Mouse (Mus musculus): ENCODE data around the gene Mau2.

Gene Mau2

DNA sequence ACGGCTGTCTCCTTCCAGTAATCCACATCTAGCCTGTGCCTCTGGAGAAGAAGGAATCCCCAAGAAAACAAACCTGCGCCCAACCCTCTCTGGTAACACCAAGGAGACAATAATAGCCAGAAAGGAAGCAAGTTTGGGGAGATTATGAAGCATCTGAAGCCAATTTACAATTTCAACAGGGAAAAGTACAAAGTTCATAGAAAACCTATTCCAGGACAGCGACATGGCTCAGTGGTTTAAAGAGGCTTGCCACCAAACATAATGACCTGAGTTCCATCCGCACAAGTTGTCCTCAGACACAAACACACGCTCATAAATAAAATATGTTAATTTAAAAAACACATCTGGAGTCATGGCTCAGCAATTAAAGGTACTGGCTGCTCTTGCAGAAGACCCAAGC lies 67.7 kb downstream of the Mau2 start:
- in situ Hi-C loops (cut with MboI, MseI): no loop called here

DNA sequence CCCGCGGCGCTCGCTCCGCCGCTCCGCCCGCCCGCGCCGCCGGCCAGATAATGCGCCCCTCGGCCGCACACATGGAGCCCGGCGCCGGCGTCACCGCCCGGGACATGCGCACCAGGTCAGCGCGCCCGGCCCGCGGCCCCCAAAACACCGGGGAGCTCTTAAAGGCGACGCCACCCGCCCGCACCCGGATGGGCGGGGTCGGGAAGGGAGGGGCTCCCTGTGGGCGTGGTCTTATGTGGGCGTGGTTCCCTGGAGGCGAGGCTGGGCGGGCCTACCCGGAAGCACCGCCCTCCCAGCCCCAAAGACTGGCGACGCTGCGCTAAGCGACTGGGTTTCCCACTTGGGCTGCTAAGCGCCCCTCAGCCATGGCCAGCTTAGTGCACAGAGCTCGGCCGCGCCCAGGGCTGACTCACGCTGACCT lies 68.3 kb downstream of the Mau2 start:
- in situ Hi-C loops (cut with MboI, MseI): no loop called here

DNA sequence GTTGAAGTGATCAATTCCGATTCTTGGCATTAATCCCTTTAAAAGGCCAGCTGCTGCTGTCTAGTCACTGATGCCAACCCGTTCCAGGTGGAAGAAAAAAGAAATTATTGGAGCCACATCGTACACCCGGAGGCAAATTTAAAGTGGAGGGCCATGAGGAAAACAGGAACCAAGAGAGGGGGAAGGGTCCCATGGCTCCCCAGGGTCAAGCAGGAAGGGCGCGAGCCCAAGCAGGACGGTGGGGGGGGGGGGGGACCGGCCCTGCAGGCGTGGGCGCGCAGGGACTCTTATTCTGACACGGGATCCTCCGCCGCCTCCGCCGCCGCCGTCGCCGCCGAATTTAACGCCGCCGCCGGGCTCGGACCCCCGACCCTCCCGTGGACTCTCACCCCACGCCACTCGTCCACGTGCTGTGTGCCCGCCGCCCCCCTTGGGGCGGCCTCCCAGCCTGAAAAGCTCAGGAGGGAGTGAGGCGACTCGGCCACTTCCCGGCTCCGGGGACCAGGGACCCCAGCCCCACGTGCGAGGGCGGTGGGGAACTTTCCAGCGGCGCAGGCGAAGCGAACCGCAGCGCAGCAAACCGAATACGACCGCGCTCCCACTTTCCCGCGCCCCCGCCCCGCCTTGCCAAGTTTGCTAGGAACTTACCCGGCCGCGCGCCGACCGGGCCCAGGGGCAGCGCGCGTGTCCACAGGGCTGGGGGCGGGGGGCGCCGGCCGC lies 68.9 kb downstream of the Mau2 start:
- in situ Hi-C loops (cut with MboI, MseI): no loop called here

DNA sequence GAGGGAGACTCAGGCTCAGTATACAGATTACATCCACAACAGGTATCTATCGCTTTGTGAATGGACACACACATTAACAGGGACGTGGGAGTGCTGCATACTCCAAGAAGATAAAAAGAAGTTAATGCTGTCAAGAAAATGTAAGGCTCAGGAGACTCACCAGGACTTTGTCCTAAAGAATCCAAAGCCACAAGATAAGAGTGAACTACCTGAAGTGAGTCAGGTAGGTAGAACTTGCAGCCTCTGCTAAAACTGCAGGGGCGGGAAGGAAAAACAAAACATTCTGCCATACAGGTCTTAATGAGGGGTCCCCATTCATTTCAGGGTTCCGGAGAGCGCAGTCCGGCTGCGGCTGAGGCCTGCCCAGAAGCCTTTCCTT lies 69.5 kb downstream of the Mau2 start:
- in situ Hi-C loops (cut with MboI, MseI): no loop called here

- in situ Hi-C loops (cut with MboI, MseI): no loop called here
Observed at GRCm38 (mm10) chr8:69970880-69971279, 71.7 kb downstream of the Mau2 start.

DNA sequence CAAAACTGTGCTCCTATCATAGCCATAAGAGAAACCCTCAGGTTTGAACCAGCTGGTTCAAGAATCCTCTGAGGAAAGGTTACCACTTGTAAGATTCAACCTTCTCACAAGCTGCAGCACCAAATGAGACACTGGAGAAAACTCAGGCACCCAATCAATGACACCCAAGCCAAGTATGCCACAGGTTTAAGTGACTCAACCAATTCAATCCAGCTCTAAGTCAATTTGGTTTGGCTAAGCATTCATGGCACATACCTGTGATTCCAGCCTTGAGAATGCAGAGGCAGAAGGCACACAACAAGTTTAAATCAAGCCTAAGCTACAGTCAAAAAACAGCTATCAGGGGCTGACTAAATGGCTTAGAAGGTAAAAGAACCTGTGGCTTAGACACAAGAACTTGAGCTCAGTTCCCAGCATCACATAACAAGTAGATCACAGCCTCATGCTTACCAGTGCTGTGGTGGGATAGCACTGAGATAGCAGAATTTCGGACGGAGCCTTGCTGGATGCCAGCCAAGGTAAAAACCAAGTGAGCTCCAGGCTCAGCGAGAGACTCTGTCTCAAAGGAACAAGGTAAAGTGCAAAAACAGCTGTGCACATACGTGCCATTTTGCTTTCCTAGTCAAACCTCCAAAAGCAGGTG lies 75.1 kb downstream of the Mau2 start:
- in situ Hi-C loops (cut with MboI, MseI): no loop called here

All from regulatory T cell (primary cell).